8 mouse cellular contexts compared by ENCODE assay signal in genomic region chr15:81836966-81837920, GRCm38 (mm10). TPM values are rescaled to one million over a fixed set of nuclear protein-coding genes. Genes with fewer than 3 reads are reported as not detected.
DNase-seq lines count a peak whose midpoint lies in the region; ATAC-seq and TF ChIP-seq lines count a peak whose summit lies in the region.

No protein-coding gene starts in this region.

- no peaks in the 10 kb centered on the region for H3K36me3 ChIP-seq in lung, embryonic 15.5 days
- no peaks in the 10 kb centered on the region for H3K36me3 ChIP-seq in intestine, embryonic 15.5 days
- no peaks in the 10 kb centered on the region for H3K36me3 ChIP-seq in liver, embryonic 13.5 days

- no peak for TF ChIP-seq POLR2A in lung, adult 2 months (IDR thresholded peaks at IDR 0.05; ENCODE audit: borderline replicate concordance, extremely low read depth, low read depth, low read length)

- no peak for ATAC-seq in lung, embryonic 15.5 days (ENCODE audit: borderline replicate concordance, extremely low read depth, low FRiP score, low TSS enrichment)
- ATAC-seq in intestine, embryonic 15.5 days, result no peak
- ATAC-seq in liver, embryonic 13.5 days (ENCODE audit: low read depth), result no peak

- no peaks in the 10 kb centered on the region for H3K9me3 ChIP-seq in lung, embryonic 15.5 days
- no peaks in the 10 kb centered on the region for H3K9me3 ChIP-seq in intestine, embryonic 15.5 days
- no peaks in the 10 kb centered on the region for H3K9me3 ChIP-seq in liver, embryonic 13.5 days (replicated peaks)

- TF ChIP-seq CTCF in lung, adult 2 months (IDR thresholded peaks at IDR 0.05; ENCODE audit: insufficient read depth, low read length), result no peak

- no peak overlapping the region for H3K9ac ChIP-seq in lung, embryonic 15.5 days
- no peak overlapping the region for H3K9ac ChIP-seq in intestine, embryonic 15.5 days
- no peak overlapping the region for H3K9ac ChIP-seq in liver, embryonic 13.5 days

- no peak overlapping the region for H3K4me3 ChIP-seq in lung, embryonic 15.5 days
- H3K4me3 ChIP-seq in lung, adult 2 months (replicated peaks; ENCODE audit: extremely low read depth, low read depth, low read length), result no peak overlapping the region
- H3K4me3 ChIP-seq in intestine, embryonic 15.5 days (replicated peaks), result no peak overlapping the region
- no peak overlapping the region for H3K4me3 ChIP-seq in liver, embryonic 13.5 days (replicated peaks)

- peak; percentile 68 for DNase-seq in cerebellum, adult 9-10 months
- no peak for DNase-seq in cerebellum, adult 11 months
- DNase-seq in lung, adult 2 months, result no peak
- no peak for DNase-seq in liver, embryonic 13.5 days
- DNase-seq in spleen, adult 18-20 months, result no peak
- no peak for DNase-seq in ovary, adult 18-20 months (ENCODE audit: low spot score)

- 58% methylated on average over 7 of the region's 7 CpGs for WGBS in lung, embryonic 15.5 days
- 56% methylated on average over 7 of the region's 7 CpGs for WGBS in lung, adult 2 months
- 60% methylated on average over 7 of the region's 7 CpGs for WGBS in intestine, embryonic 15.5 days
- 55% methylated on average over 7 of the region's 7 CpGs for WGBS in liver, embryonic 13.5 days (ENCODE audit: insufficient replicate concordance)

- H3K27me3 ChIP-seq in lung, embryonic 15.5 days, result no peaks in the 10 kb centered on the region
- no peaks in the 10 kb centered on the region for H3K27me3 ChIP-seq in intestine, embryonic 15.5 days (replicated peaks)
- H3K27me3 ChIP-seq in liver, embryonic 13.5 days, result peaks cover 36% of the 10 kb centered on the region

- peak overlapping the region; percentile 75 for H3K4me2 ChIP-seq in lung, embryonic 15.5 days
- peak overlapping the region; percentile 76 for H3K4me2 ChIP-seq in intestine, embryonic 15.5 days (replicated peaks)
- H3K4me2 ChIP-seq in liver, embryonic 13.5 days, result peak overlapping the region; percentile 59; the same call in 1 of the 2 replicates

- peak overlapping the region; percentile 72; the same call in 1 of the 2 replicates for H3K27ac ChIP-seq in lung, embryonic 15.5 days
- H3K27ac ChIP-seq in intestine, embryonic 15.5 days, result peak overlapping the region; percentile 60; the same call in 1 of the 2 replicates
- no peak overlapping the region for H3K27ac ChIP-seq in liver, embryonic 13.5 days

- peaks cover 39% of the 10 kb centered on the region for H3K4me1 ChIP-seq in lung, embryonic 15.5 days
- peaks cover 8% of the 10 kb centered on the region for H3K4me1 ChIP-seq in lung, adult 2 months (ENCODE audit: control insufficient read depth, insufficient read depth, low read length)
- H3K4me1 ChIP-seq in intestine, embryonic 15.5 days (replicated peaks), result peaks cover 20% of the 10 kb centered on the region
- peaks cover 23% of the 10 kb centered on the region for H3K4me1 ChIP-seq in liver, embryonic 13.5 days (replicated peaks)

RNA-seq across cellular contexts. Expression of gene Tob2, which starts 21.4 kb away (rescaled TPM):
- 27.0 and 29.1 TPM in 2 replicates for polyA plus RNA-seq in lung, embryonic 15.5 days (2015; fragmentation: Nextera tagmentation; extraction: Ambion mirVana)
- 35.8 and 39.0 TPM in 2 replicates for polyA plus RNA-seq in lung, adult 2 months (2012; rRNA removed)
- polyA plus RNA-seq in intestine, embryonic 15.5 days (2015; fragmentation: Nextera tagmentation; extraction: Ambion mirVana), result 25.9 and 26.0 TPM in 2 replicates
- 9.0 and 11.9 TPM in 2 replicates for polyA plus RNA-seq in liver, embryonic 13.5 days (2015; fragmentation: Nextera tagmentation; extraction: Ambion mirVana)

RNA-seq across cellular contexts. Expression of gene Phf5a, which starts 34.5 kb away (rescaled TPM):
- polyA plus RNA-seq in lung, embryonic 15.5 days (2015; fragmentation: Nextera tagmentation; extraction: Ambion mirVana), result 172 and 183 TPM in 2 replicates
- polyA plus RNA-seq in lung, adult 2 months (2012; rRNA removed), result 23.6 and 34.4 TPM in 2 replicates
- 120 and 152 TPM in 2 replicates for polyA plus RNA-seq in intestine, embryonic 15.5 days (2015; fragmentation: Nextera tagmentation; extraction: Ambion mirVana)
- polyA plus RNA-seq in liver, embryonic 13.5 days (2015; fragmentation: Nextera tagmentation; extraction: Ambion mirVana), result 132 and 139 TPM in 2 replicates

RNA-seq across cellular contexts. Expression of gene Aco2, which starts 34.9 kb away (rescaled TPM):
- 164 and 173 TPM in 2 replicates for polyA plus RNA-seq in lung, embryonic 15.5 days (2015; fragmentation: Nextera tagmentation; extraction: Ambion mirVana)
- 147 and 242 TPM in 2 replicates for polyA plus RNA-seq in lung, adult 2 months (2012; rRNA removed)
- polyA plus RNA-seq in intestine, embryonic 15.5 days (2015; fragmentation: Nextera tagmentation; extraction: Ambion mirVana), result 227 and 239 TPM in 2 replicates
- 105 and 122 TPM in 2 replicates for polyA plus RNA-seq in liver, embryonic 13.5 days (2015; fragmentation: Nextera tagmentation; extraction: Ambion mirVana)

RNA-seq across cellular contexts. Expression of gene Tef, which starts 35.0 kb away (rescaled TPM):
- polyA plus RNA-seq in lung, embryonic 15.5 days (2015; fragmentation: Nextera tagmentation; extraction: Ambion mirVana), result 27.4 and 31.4 TPM in 2 replicates
- 95.4 and 99.7 TPM in 2 replicates for polyA plus RNA-seq in lung, adult 2 months (2012; rRNA removed)
- 15.9 and 17.7 TPM in 2 replicates for polyA plus RNA-seq in intestine, embryonic 15.5 days (2015; fragmentation: Nextera tagmentation; extraction: Ambion mirVana)
- 4.5 and 5.9 TPM in 2 replicates for polyA plus RNA-seq in liver, embryonic 13.5 days (2015; fragmentation: Nextera tagmentation; extraction: Ambion mirVana)
